Mouse (Mus musculus): ENCODE data around the gene Gm49336. TPM values are rescaled to one million over a fixed set of nuclear protein-coding genes. Genes with fewer than 3 reads are reported as not detected.
A peak's percentile ranks its signal among the peaks of the same experiment; 100 is the strongest.

The Gm49336 gene
- polyA plus RNA-seq (2012; rRNA removed): 13.7 and 13.9 TPM in 2 replicates

DNA sequence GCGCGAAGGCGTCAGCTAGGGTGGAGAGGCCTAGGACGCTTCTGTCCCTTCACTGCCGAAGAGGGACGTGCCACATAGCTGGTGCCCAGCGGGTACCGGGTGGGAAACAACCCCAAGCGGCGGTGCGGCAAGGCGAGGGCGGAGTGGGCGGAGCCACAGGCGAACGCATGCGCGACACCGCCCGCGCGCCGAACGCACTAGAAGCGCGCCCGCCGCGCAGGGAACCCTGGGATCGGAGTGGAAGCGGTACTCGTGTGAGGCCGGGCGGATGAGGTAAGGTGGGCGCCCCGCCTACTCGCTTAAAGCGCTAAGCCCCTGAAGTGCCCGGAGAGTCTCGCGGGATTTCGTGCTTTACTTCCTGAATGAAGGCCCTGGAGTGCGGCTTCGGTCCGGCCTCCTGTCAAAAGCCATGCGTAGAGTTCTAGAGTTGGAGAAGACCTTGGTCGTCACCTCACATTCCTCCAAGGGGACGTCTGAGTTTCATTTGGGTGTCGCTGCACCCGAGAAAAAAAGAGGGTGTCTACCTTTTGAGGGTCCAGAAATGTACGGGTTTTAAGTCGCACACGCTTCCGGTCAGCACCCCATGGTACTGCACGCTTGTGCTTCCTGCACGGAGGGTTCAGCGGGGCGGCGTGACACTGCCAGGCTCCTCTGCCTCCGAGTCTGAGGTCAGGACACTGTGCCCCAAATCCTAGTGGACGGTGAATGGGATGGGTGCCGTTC lies at the start of gene Gm49336, which contains the start of gene Nupl1:
Gene Gm49336, minus strand, starts transcription at position 227 of the 723 bp plus-strand sequence.
Gene Nupl1, minus strand, starts transcription at position 151 of the 723 bp plus-strand sequence.
- under 1% methylated on average over 62 of the region's 62 CpGs for WGBS
- H3K4me1 ChIP-seq (ENCODE audit: control insufficient read depth, insufficient read depth, low read length): peaks cover 3% of the 10 kb centered on the region
- peak; percentile 96 for DNase-seq
- TF ChIP-seq POLR2A (IDR thresholded peaks at IDR 0.05; ENCODE audit: borderline replicate concordance, extremely low read depth, low read depth, low read length) (peak; percentile 85), CTCF (IDR thresholded peaks at IDR 0.05; ENCODE audit: insufficient read depth, low read length) (no peak)
- peak within 1 kb of the TSS; percentile 91 for H3K4me3 ChIP-seq (replicated peaks; ENCODE audit: extremely low read depth, low read depth, low read length)

DNA sequence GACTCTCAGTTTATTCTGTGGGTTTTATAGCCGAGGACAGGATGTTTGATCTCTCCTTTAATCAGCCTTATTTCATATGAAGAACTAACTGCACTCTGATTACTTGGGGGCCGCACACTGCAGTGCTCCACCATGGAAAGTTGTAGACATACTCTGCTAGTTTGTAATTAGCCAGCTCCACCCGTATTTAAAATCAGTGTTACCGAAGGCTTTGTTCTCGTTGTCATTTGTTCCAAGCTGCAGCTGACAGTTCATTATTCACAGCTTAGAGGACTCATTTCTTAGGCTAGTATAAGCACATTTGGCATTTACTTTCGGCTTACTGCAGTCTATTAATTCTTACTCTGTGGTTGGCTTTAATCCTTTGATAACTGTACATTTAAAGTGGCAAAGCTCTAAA lies 49.7 kb upstream of the Gm49336 start:
- 63% methylated on average over 6 of the region's 6 CpGs for WGBS
- Histone ChIP-seq H3K4me3 (replicated peaks; ENCODE audit: extremely low read depth, low read depth, low read length) (no peak overlapping the region), H3K4me1 (ENCODE audit: control insufficient read depth, insufficient read depth, low read length) (no peaks in the 10 kb centered on the region)
- TF ChIP-seq CTCF (IDR thresholded peaks at IDR 0.05; ENCODE audit: insufficient read depth, low read length): no peak
- no peak for TF ChIP-seq POLR2A (IDR thresholded peaks at IDR 0.05; ENCODE audit: borderline replicate concordance, extremely low read depth, low read depth, low read length)
- no peak for DNase-seq

DNA sequence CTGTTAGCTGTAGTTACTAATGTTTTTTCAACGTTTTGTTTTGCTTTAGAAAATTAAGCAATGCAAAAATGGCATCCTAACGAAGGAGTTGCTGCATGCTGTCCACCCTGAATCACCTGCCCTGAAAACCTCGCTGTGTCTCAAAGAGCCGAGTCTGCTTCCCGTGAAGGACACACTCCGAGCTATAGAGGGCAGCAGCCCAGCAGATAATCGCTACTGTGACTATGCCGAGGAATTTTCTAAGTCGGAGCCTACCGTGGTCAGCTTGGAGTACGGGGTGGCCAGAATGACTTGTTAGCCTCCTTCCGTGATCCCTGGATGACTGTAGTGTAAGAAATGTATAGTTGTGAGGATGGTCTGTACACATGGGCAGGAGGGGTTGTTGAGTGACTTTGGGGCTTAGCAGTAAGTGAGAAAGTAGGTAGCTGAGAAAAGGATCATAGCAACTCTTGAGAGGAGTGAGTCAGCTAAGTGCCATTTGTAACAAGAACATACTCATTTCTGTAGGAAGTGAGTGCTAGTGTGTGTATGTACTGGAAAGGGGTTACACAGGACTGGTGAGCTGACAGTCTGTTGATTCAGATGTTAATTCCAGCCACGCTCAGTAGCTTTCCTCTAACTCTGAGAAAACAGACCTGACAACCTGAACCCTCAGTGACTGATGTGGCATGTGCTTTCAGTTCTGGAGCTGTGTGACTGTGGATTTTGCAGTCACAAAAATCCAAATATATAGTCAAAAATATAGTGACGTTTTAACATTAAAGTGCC lies 49.1 kb upstream of the Gm49336 start:
- TF ChIP-seq CTCF (IDR thresholded peaks at IDR 0.05; ENCODE audit: insufficient read depth, low read length): no peak
- TF ChIP-seq POLR2A (IDR thresholded peaks at IDR 0.05; ENCODE audit: borderline replicate concordance, extremely low read depth, low read depth, low read length): no peak
- Histone ChIP-seq H3K4me1 (ENCODE audit: control insufficient read depth, insufficient read depth, low read length) (no peaks in the 10 kb centered on the region), H3K4me3 (replicated peaks; ENCODE audit: extremely low read depth, low read depth, low read length) (no peak overlapping the region)
- no peak for DNase-seq
- WGBS: 77% methylated on average over 14 of the region's 14 CpGs

DNA sequence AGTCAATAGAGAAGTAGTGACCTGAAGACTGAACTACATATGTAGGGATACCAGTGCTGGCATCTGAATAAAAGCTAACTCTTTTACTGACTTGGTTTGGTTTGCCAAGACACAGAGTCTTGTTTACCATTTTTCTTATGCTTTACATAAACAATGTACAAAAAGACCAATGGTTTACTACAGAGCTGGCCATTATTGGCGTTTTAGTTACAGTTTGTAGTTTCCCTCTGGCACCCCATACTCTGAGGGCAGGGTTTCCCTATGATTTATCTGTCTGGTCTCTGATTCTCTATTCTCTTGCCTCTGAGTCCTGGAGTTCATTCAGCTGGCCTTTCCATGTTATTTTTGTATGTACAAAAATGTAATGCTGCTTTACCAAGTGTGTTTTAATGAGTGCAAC lies 44.2 kb upstream of the Gm49336 start:
- 42% methylated on average over 1 of the region's 1 CpGs for WGBS
- no peak for TF ChIP-seq POLR2A (IDR thresholded peaks at IDR 0.05; ENCODE audit: borderline replicate concordance, extremely low read depth, low read depth, low read length)
- TF ChIP-seq CTCF (IDR thresholded peaks at IDR 0.05; ENCODE audit: insufficient read depth, low read length): no peak
- Histone ChIP-seq H3K4me3 (replicated peaks; ENCODE audit: extremely low read depth, low read depth, low read length) (no peak overlapping the region), H3K4me1 (ENCODE audit: control insufficient read depth, insufficient read depth, low read length) (no peaks in the 10 kb centered on the region)
- no peak for DNase-seq

DNA sequence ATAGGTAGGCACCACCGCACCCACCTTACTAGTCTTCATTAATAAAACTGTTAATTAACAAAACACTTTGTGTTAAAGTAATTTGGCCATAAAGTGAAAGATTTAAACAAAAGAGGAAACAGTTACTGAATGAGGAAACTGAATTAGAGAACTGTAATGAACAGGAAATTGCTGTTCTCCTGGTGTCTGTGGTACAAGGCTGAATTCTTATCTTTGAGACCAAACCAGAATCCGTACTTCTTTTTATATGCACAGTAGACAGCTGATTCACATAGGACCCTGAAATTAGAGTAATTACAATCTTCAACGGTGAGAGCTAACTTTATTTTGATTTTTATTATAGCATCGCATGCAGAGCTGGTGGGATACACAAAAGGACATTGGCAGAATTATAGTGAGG lies 39.1 kb upstream of the Gm49336 start:
- TF ChIP-seq CTCF (IDR thresholded peaks at IDR 0.05; ENCODE audit: insufficient read depth, low read length): no peak
- no peak overlapping the region for H3K4me3 ChIP-seq (replicated peaks; ENCODE audit: extremely low read depth, low read depth, low read length)
- WGBS: 71% methylated on average over 4 of the region's 4 CpGs
- no peak for DNase-seq
- H3K4me1 ChIP-seq (ENCODE audit: control insufficient read depth, insufficient read depth, low read length): no peaks in the 10 kb centered on the region

DNA sequence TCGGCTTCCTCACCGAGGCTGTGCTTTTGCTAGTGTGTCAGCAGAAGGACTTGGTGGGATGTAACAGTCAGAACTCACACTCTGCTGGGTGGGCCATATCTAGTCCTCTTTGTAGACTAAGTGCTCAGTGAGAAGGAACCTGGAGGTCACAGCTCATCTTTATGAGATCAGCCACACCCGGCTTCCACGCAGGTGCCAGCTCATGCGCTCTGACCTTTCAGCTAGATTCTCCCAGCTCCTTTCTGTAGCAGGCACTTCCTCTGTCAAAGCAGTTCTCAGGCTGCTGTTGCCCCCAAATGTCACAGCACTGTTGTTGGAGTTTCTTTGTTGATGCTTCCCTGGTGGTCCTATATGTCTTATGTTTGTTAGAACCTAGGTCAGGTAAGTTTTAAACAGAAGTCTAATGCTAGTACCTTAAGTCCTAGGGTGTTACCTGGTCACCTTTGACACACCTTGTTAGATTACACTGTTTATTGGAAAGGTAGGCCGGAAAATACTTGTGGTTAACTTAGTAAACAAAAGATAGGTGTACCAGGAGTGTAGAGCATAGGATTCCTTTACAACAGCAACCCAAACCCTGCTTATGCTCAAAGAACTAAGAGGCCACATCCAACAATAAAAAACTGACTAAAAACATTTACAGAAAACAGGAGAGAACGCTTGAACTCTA lies 35.0 kb upstream of the Gm49336 start:
- no peak for DNase-seq
- no peak overlapping the region for H3K4me3 ChIP-seq (replicated peaks; ENCODE audit: extremely low read depth, low read depth, low read length)
- 82% methylated on average over 7 of the region's 7 CpGs for WGBS
- TF ChIP-seq CTCF (IDR thresholded peaks at IDR 0.05; ENCODE audit: insufficient read depth, low read length) (no peak), POLR2A (IDR thresholded peaks at IDR 0.05; ENCODE audit: borderline replicate concordance, extremely low read depth, low read depth, low read length) (no peak)
- H3K4me1 ChIP-seq (ENCODE audit: control insufficient read depth, insufficient read depth, low read length): no peaks in the 10 kb centered on the region

DNA sequence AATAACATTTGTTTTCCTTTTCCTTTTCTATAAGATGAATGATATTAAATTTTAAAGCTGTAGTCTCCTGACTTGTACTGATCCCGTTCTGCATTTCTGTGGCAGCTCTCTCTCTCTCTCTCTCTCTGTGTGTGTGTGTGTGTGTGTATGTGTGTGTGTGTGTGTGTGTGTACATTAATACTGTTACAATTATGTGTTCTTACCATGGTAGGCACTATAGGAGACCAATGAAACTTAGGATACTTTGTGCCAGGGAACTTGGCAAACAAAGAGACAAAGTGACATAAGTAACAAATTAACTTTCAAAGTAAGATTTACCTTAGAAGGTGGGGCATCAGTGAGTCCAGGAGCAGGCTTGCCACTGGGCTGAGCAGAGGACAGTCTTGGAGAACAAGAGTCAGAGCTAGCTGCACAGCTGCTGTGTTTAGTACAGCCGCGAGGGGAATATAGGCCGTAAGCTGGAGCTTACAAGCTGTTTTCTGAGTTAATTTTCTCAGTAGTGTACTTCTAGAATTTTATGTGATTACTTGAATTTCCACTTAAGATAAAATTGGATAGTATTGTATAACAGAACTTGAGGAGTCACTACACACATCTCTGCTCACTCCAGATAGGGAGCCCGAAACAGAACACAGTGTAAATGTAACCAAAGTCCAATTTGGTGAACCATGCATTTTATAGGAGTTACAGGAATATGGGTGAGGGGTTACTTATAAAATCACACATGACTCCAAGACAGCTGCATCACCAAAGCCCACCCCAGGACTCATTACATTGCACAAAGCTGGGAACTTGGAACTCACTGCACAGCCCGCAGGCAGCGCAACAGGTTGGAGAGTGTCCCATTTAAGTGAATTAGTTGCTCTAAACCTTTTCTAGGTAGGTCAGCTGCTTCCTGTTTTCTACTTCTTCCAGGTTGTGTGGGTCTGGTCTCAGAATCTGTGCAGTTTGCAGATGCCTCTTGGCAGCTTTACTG lies 24.3 kb upstream of the Gm49336 start:
- Histone ChIP-seq H3K4me1 (ENCODE audit: control insufficient read depth, insufficient read depth, low read length) (peaks cover 7% of the 10 kb centered on the region), H3K4me3 (replicated peaks; ENCODE audit: extremely low read depth, low read depth, low read length) (no peak overlapping the region)
- TF ChIP-seq POLR2A (IDR thresholded peaks at IDR 0.05; ENCODE audit: borderline replicate concordance, extremely low read depth, low read depth, low read length): no peak
- TF ChIP-seq CTCF (IDR thresholded peaks at IDR 0.05; ENCODE audit: insufficient read depth, low read length): no peak
- no peak for DNase-seq
- WGBS: 81% methylated on average over 7 of the region's 7 CpGs

DNA sequence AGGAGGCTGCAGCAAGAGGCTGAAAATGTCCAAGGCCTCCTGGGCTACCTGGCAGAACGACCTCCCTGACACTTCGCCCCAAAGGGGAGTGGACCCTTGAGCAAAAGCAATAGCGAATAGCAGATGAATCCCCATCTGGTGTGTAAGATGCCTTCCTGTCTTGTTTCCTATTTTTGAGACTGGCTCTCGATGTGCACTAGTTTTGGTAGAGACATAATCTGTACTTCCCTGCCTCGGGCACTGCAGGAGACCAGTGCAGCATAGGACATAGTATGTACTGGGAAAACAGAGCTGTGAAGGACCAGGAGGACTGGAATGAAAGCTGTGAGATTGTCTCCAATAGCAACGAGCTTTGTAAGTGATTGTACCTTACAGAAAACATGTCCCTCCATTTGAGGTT lies 22.0 kb upstream of the Gm49336 start:
- H3K4me3 ChIP-seq (replicated peaks; ENCODE audit: extremely low read depth, low read depth, low read length): no peak overlapping the region
- TF ChIP-seq CTCF (IDR thresholded peaks at IDR 0.05; ENCODE audit: insufficient read depth, low read length): no peak
- no peak for TF ChIP-seq POLR2A (IDR thresholded peaks at IDR 0.05; ENCODE audit: borderline replicate concordance, extremely low read depth, low read depth, low read length)
- WGBS: 57% methylated on average over 6 of the region's 6 CpGs
- DNase-seq: no peak
- H3K4me1 ChIP-seq (ENCODE audit: control insufficient read depth, insufficient read depth, low read length): peaks cover 7% of the 10 kb centered on the region
